Mouse (Mus musculus): ENCODE data around the gene Parvb. TPM values are rescaled to one million over a fixed set of nuclear protein-coding genes. Genes with fewer than 3 reads are reported as not detected.

Gene Parvb
- total and polyA plus RNA-seq, 3 experiments: 0.04 to 2.3 TPM; not detected in 1

GRCm38 (mm10) chr15:84340926-84341325, 109.1 kb downstream of the Parvb start:
- no peak overlapping the region for H3K27ac ChIP-seq (ENCODE audit: insufficient read depth, low read depth)

GRCm38 (mm10) chr15:84348769-84349168, 116.9 kb downstream of the Parvb start:
- H3K27me3 ChIP-seq (replicated peaks): no peaks in the 10 kb centered on the region
- in situ Hi-C loops (cut with MboI; ENCODE audit: low pct_ligation_motif_present, low pct_unique_long_range_greater_than_20kb, low sequenced_read_pairs) (no loop called here), dilution Hi-C loops (cut with MboI; ENCODE audit: extremely low pct_ligation_motif_present, extremely low pct_unique_long_range_greater_than_20kb, low sequenced_read_pairs) (no loop called here)
- peaks cover 17 to 94% of the 10 kb centered on the region in 2 experiments for H3K36me3 ChIP-seq (replicated peaks in 1 of 2; ENCODE audit: control insufficient read depth in 1 of 2, insufficient read depth in 1 of 2, low read length in 1 of 2)
- TF ChIP-seq MEF2A (IDR thresholded peaks at IDR 0.05; ENCODE audit: borderline replicate concordance, low read depth, low read length): no peak
- peak in 1 of 2 experiments; percentile 27; a peak in 2 of 4 replicates for TF ChIP-seq CTCF (conservative IDR thresholded peaks at IDR 0.05 in 1 of 2, IDR thresholded peaks at IDR 0.05 in 1 of 2; ENCODE audit: low read depth in 2 of 2, low read length in 2 of 2)
- TF ChIP-seq SMC3 (IDR thresholded peaks at IDR 0.05; ENCODE audit: low read depth, low read length): peak; percentile 29
- no peak overlapping the region for H3K4me2 ChIP-seq (ENCODE audit: insufficient read depth, low read depth, poor library complexity, severe bottlenecking)
- no peak overlapping the region for H3K9ac ChIP-seq (ENCODE audit: insufficient read depth, low read depth)
- H3K9me3 ChIP-seq (replicated peaks; ENCODE audit: low read length): peaks cover 22% of the 10 kb centered on the region
- no peak for DNase-seq (ENCODE audit: extremely low read depth)
- no peak overlapping the region for H3K27ac ChIP-seq (ENCODE audit: insufficient read depth, low read depth)
- no peak overlapping the region for H3K4me3 ChIP-seq (replicated peaks in 1 of 3; ENCODE audit: low read depth in 2 of 3, low read length in 2 of 3, poor library complexity in 1 of 3)
- H3K79me2 ChIP-seq (replicated peaks; ENCODE audit: control insufficient read depth, extremely low read depth, insufficient read depth, poor library complexity, severe bottlenecking): no peaks in the 10 kb centered on the region
- H3K4me1 ChIP-seq (ENCODE audit: control insufficient read depth in 1 of 2, insufficient read depth in 2 of 2): no peaks in the 10 kb centered on the region

More at GRCm38 (mm10) chr15:84340926-84341325, 109.1 kb downstream of the Parvb start:
- peak; percentile 52 for DNase-seq (ENCODE audit: extremely low read depth)
- Histone ChIP-seq H3K27me3 (replicated peaks) (no peaks in the 10 kb centered on the region), H3K79me2 (replicated peaks; ENCODE audit: control insufficient read depth, extremely low read depth, insufficient read depth, poor library complexity, severe bottlenecking) (no peaks in the 10 kb centered on the region), H3K4me1 (ENCODE audit: control insufficient read depth in 1 of 2, insufficient read depth in 2 of 2) (peaks cover 8 to 38% of the 10 kb centered on the region in 2 experiments), H3K36me3 (replicated peaks in 1 of 2; ENCODE audit: control insufficient read depth in 1 of 2, insufficient read depth in 1 of 2, low read length in 1 of 2) (peaks cover 77 to 100% of the 10 kb centered on the region in 2 experiments), H3K9me3 (replicated peaks; ENCODE audit: low read length) (no peaks in the 10 kb centered on the region), H3K4me2 (ENCODE audit: insufficient read depth, low read depth, poor library complexity, severe bottlenecking) (no peak overlapping the region), H3K4me3 (replicated peaks in 1 of 3; ENCODE audit: low read depth in 2 of 3, low read length in 2 of 3, poor library complexity in 1 of 3) (no peak overlapping the region), H3K9ac (ENCODE audit: insufficient read depth, low read depth) (no peak overlapping the region)
- TF ChIP-seq MAX (IDR thresholded peaks at IDR 0.05; ENCODE audit: low read length): no peak
- peak; percentile 4 for TF ChIP-seq RAD21 (IDR thresholded peaks at IDR 0.05; ENCODE audit: low read depth, low read length)
- no peak for TF ChIP-seq PAX5 (IDR thresholded peaks at IDR 0.05; ENCODE audit: low read length)
- no peak for TF ChIP-seq SIN3A (IDR thresholded peaks at IDR 0.05; ENCODE audit: low read length)
- dilution Hi-C loops (cut with MboI; ENCODE audit: extremely low pct_ligation_motif_present, extremely low pct_unique_long_range_greater_than_20kb, low sequenced_read_pairs): no loop called here
- in situ Hi-C loops (cut with MboI; ENCODE audit: low pct_ligation_motif_present, low pct_unique_long_range_greater_than_20kb, low sequenced_read_pairs): no loop called here

- no peak for TF ChIP-seq RCOR1 (conservative IDR thresholded peaks at IDR 0.05; ENCODE audit: low read depth, low read length)
- no peak for TF ChIP-seq ETS1 (conservative IDR thresholded peaks at IDR 0.05; ENCODE audit: low read depth, low read length)
- TF ChIP-seq E2F4 (IDR thresholded peaks at IDR 0.05; ENCODE audit: insufficient replicate concordance, low read depth, low read length): no peak
- no peak for TF ChIP-seq RAD21 (IDR thresholded peaks at IDR 0.05; ENCODE audit: low read depth, low read length)
- no peak for TF ChIP-seq BHLHE40 (IDR thresholded peaks at IDR 0.05; ENCODE audit: low read depth, low read length)
- TF ChIP-seq PAX5 (IDR thresholded peaks at IDR 0.05; ENCODE audit: low read length): no peak
- TF ChIP-seq USF1 (IDR thresholded peaks at IDR 0.05; ENCODE audit: low read depth, low read length): no peak
- TF ChIP-seq CTCF (conservative IDR thresholded peaks at IDR 0.05 in 1 of 2, IDR thresholded peaks at IDR 0.05 in 1 of 2; ENCODE audit: low read depth in 2 of 2, low read length in 2 of 2): no peak
- TF ChIP-seq EP300 (IDR thresholded peaks at IDR 0.05; ENCODE audit: low read length): no peak
- TF ChIP-seq JUND (conservative IDR thresholded peaks at IDR 0.05; ENCODE audit: low read depth, low read length): no peak
- Histone ChIP-seq H3K9ac (ENCODE audit: insufficient read depth, low read depth) (no peak overlapping the region), H3K27ac (ENCODE audit: insufficient read depth, low read depth) (no peak overlapping the region), H3K4me2 (ENCODE audit: insufficient read depth, low read depth, poor library complexity, severe bottlenecking) (no peak overlapping the region), H3K4me3 (replicated peaks in 1 of 3; ENCODE audit: low read depth in 2 of 3, low read length in 2 of 3, poor library complexity in 1 of 3) (no peak overlapping the region), H3K79me2 (replicated peaks; ENCODE audit: control insufficient read depth, extremely low read depth, insufficient read depth, poor library complexity, severe bottlenecking) (no peaks in the 10 kb centered on the region), H3K36me3 (replicated peaks in 1 of 2; ENCODE audit: control insufficient read depth in 1 of 2, insufficient read depth in 1 of 2, low read length in 1 of 2) (peaks cover 17 to 88% of the 10 kb centered on the region in 2 experiments), H3K9me3 (replicated peaks; ENCODE audit: low read length) (peaks cover 22% of the 10 kb centered on the region), H3K27me3 (replicated peaks) (no peaks in the 10 kb centered on the region), H3K4me1 (ENCODE audit: control insufficient read depth in 1 of 2, insufficient read depth in 2 of 2) (no peaks in the 10 kb centered on the region)
- dilution Hi-C loops (cut with MboI; ENCODE audit: extremely low pct_ligation_motif_present, extremely low pct_unique_long_range_greater_than_20kb, low sequenced_read_pairs): no loop called here
- in situ Hi-C loops (cut with MboI; ENCODE audit: low pct_ligation_motif_present, low pct_unique_long_range_greater_than_20kb, low sequenced_read_pairs): no loop called here
- DNase-seq (ENCODE audit: extremely low read depth): no peak
Measured at GRCm38 (mm10) chr15:84349915-84350738, 118.3 kb downstream of the Parvb start.

Data from CH12.LX (cell line).